Comparison of ENCODE assay signal across 8 mouse cellular contexts in genomic region chr9:61484391-61484790, GRCm38 (mm10).
DNase-seq lines count a peak whose midpoint lies in the region; ATAC-seq lines count a peak whose summit lies in the region.

No protein-coding gene starts in this region.

- DNase-seq in CD4-positive, CD25-positive, alpha-beta regulatory T cell, adult 2 months (ENCODE audit: low read depth, low spot score) = peak; percentile 66
- DNase-seq in ovary, postnatal 14 days (ENCODE audit: low spot score) = peak; percentile 45
- DNase-seq in ovary, postnatal 36 days (ENCODE audit: low spot score) = no peak
- peak; percentile 71 for DNase-seq in induced T-regulatory cell, adult 2 months (ENCODE audit: low read depth)
- DNase-seq in thymus, postnatal 0 days (ENCODE audit: low spot score) = peak; percentile 64
- no peak for DNase-seq in spleen, postnatal 4 days (ENCODE audit: low spot score in 2 of 2)
- DNase-seq in gastrocnemius, postnatal 25 days = no peak

- ATAC-seq in CD4-positive, CD25-positive, alpha-beta regulatory T cell, adult 4 months = no peak

Comparison
In these comparisons a context has a peak if more than half of its experiments do, and no peak if none do; other contexts are left out.
1. DNase-seq: peak in CD4-positive, CD25-positive, alpha-beta regulatory T cell, adult 2 months (single experiment), ovary, postnatal 14 days (single experiment), induced T-regulatory cell, adult 2 months (single experiment) and thymus, postnatal 0 days (single experiment); none in ovary, postnatal 36 days (single experiment), spleen, postnatal 4 days (0 of 2) and gastrocnemius, postnatal 25 days (single experiment).